Mouse (Mus musculus): Measurements from ENCODE around the gene Nptxr.

GRCm38 (mm10) chr15:79750266-79750665, 54.3 kb downstream of the Nptxr start:
- no peak for TF ChIP-seq CTCF (IDR thresholded peaks at IDR 0.05; ENCODE audit: low read depth)
- TF ChIP-seq EP300 (IDR thresholded peaks at IDR 0.05; ENCODE audit: low read depth), result no peak
